Mouse (Mus musculus) hindbrain, embryonic 16.5 days (tissue): Measurements from ENCODE around the gene Rpn1. TPM values are rescaled to one million over a fixed set of nuclear protein-coding genes. Genes with fewer than 3 reads are reported as not detected.

ENCODE experiments used
- ATAC-seq: fragments of 200-750 bp; cut with Nextera tagmentation; 2 replicates; pipeline ENCODE4 v1.8.0; 2017; ENCODE audit warnings: moderate TSS enrichment, moderate library complexity
- H3K27ac ChIP-seq: fragments of 300-500 bp; sonication (generic); 2 replicates; pipeline ENCODE4 v1.5.1; 2014; ENCODE audit warnings: low read depth, mild to moderate bottlenecking, control low read depth, low read length, moderate library complexity
- H3K27me3 ChIP-seq: fragments of 300-500 bp; sonication (generic); replicated peaks from 2 replicates; pipeline ENCODE4 v1.6.1; 2014; ENCODE audit warnings: low read length; ENCODE audit not compliant: control insufficient read depth, insufficient read depth
- H3K36me3 ChIP-seq: fragments of 300-500 bp; sonication (generic); 2 replicates; pipeline ENCODE4 v1.6.1; 2014; ENCODE audit warnings: mild to moderate bottlenecking, low read length, moderate library complexity, mixed read lengths; ENCODE audit not compliant: control insufficient read depth, insufficient read depth
- H3K4me1 ChIP-seq: fragments of 300-500 bp; sonication (generic); 2 replicates; pipeline ENCODE4 v1.6.1; 2014; ENCODE audit warnings: low read depth, low read length; ENCODE audit not compliant: control insufficient read depth, insufficient read depth
- H3K4me2 ChIP-seq: fragments of 300-500 bp; sonication (generic); 2 replicates; pipeline ENCODE4 v1.6.1; 2014; ENCODE audit warnings: mild to moderate bottlenecking, low read length, control low read depth, moderate library complexity
- H3K4me3 ChIP-seq: fragments of 300-500 bp; sonication (generic); 2 replicates; pipeline ENCODE4 v1.5.1; 2014; ENCODE audit warnings: mild to moderate bottlenecking, low read length, control low read depth, moderate library complexity
- H3K9ac ChIP-seq: fragments of 300-500 bp; sonication (generic); 2 replicates; pipeline ENCODE4 v1.6.1; 2014; ENCODE audit warnings: low read depth, mild to moderate bottlenecking, control low read depth, low read length, moderate library complexity
- H3K9me3 ChIP-seq: fragments of 300-500 bp; sonication (generic); 2 replicates; pipeline ENCODE4 v1.6.1; 2014; ENCODE audit warnings: mild to moderate bottlenecking, low read length, moderate library complexity; ENCODE audit not compliant: control insufficient read depth
- WGBS: fragments of 180-500 bp; shearing (Covaris S2); extraction: QIAGEN DNeasy Blood & Tissue Kit; methylation state at CpG from one replicate; pipeline ENCODE4 v1.1.7; 2014; 5-methylcytosine and 5-hydroxymethylcytosine counted together
- polyA plus RNA-seq: library from polyadenylated mRNA; unstranded; fragments of >200 nt; fragmentation: Nextera tagmentation; extraction: Ambion mirVana; gene quantifications from 2 replicates; pipeline ENCODE4 v1.2.1, GENCODE M21; 2015

Gene Rpn1
- polyA plus RNA-seq, 1 experiment from 2014 or later = 325 TPM

DNA sequence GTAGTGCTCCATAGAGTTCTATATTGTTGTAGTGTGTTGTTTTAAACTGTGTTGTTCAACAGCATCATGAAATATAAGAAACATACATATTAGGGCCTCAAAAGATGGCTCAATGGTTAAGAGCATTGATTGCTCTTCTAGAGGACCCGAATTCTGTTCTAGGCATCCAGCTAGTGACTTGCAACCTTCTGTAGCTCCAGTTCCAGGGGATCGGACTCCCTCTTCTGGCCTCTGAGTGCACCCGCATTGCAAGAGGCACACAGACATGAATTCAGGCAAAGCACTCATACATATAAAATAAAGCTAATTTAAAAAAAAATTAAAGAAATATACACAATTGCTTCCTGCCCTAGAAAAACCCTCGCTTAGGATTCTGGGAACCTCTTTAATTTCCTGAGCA, 22.9 kb upstream of the Rpn1 start:
- H3K4me2 ChIP-seq = no peak overlapping the region
- no peak overlapping the region for H3K4me3 ChIP-seq
- H3K27ac ChIP-seq = no peak overlapping the region
- H3K27me3 ChIP-seq = no peaks in the 10 kb centered on the region
- no peaks in the 10 kb centered on the region for H3K36me3 ChIP-seq
- H3K9ac ChIP-seq = no peak overlapping the region
- ATAC-seq = no peak
- WGBS = 81% methylated on average over 4 of the region's 4 CpGs
- no peaks in the 10 kb centered on the region for H3K9me3 ChIP-seq
- H3K4me1 ChIP-seq = no peaks in the 10 kb centered on the region

DNA sequence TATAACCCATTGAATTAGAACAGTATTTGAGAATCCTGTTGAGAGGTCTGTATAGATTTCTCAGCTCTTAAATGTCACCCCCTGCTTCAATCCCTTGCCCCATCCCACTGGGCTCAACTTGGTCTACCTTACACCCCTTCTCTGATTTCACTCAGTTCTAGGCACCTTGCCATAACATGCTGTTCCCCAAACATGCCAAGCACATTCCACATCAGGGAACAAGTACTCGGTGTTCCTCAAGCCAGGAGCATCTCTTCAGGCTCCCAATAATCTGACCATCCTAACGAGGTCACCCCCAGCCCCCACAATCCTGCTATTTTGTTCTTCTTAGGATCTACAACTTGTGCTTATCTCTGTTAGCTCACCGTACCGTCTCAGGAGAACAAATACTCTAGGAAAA, 21.9 kb upstream of the Rpn1 start:
- Histone ChIP-seq H3K4me3 (no peak overlapping the region), H3K27me3 (no peaks in the 10 kb centered on the region), H3K9me3 (no peaks in the 10 kb centered on the region), H3K4me1 (no peaks in the 10 kb centered on the region), H3K27ac (no peak overlapping the region), H3K9ac (no peak overlapping the region), H3K4me2 (no peak overlapping the region), H3K36me3 (no peaks in the 10 kb centered on the region)
- 84% methylated on average over 4 of the region's 4 CpGs for WGBS
- no peak for ATAC-seq

- Histone ChIP-seq H3K27me3 (no peaks in the 10 kb centered on the region; the same call in 1 of the 2 replicates), H3K4me1 (no peaks in the 10 kb centered on the region), H3K4me3 (no peak overlapping the region), H3K36me3 (no peaks in the 10 kb centered on the region), H3K9me3 (no peaks in the 10 kb centered on the region), H3K27ac (no peak overlapping the region), H3K4me2 (no peak overlapping the region), H3K9ac (no peak overlapping the region)
- ATAC-seq = no peak
- WGBS = 94% methylated on average over 3 of the region's 3 CpGs
Measured at GRCm38 (mm10) chr6:88064072-88064642, 20.1 kb upstream of the Rpn1 start.

- Histone ChIP-seq H3K27me3 (no peaks in the 10 kb centered on the region; the same call in 1 of the 2 replicates), H3K4me2 (no peak overlapping the region), H3K4me3 (no peak overlapping the region), H3K27ac (no peak overlapping the region), H3K36me3 (no peaks in the 10 kb centered on the region), H3K4me1 (no peaks in the 10 kb centered on the region), H3K9ac (no peak overlapping the region), H3K9me3 (no peaks in the 10 kb centered on the region)
- no peak for ATAC-seq
- WGBS = 53% methylated on average over 4 of the region's 4 CpGs
Measured at GRCm38 (mm10) chr6:88065116-88065515, 19.2 kb upstream of the Rpn1 start.

DNA sequence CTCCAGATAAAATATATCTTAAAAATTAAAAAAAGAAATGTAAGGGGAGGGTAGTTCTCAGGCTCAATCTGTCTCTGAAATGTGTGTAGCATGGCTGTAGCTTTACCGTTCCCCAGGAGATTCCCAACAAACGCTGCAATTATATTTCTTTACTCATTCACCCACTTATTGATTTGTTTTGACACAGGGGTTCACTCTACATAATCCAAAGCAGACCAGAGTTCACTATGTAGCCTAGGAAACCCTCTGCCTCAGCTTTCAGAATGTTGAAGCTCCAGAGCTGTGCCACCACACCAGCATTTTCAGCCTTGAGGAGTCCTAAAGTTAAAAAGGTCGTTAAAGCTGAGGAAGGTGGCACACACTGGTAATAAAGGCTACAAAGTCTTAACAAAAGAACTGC, 18.3 kb upstream of the Rpn1 start:
- Histone ChIP-seq H3K36me3 (no peaks in the 10 kb centered on the region), H3K27me3 (no peaks in the 10 kb centered on the region; the same call in 1 of the 2 replicates), H3K4me2 (no peak overlapping the region), H3K9me3 (no peaks in the 10 kb centered on the region), H3K4me3 (no peak overlapping the region), H3K9ac (no peak overlapping the region), H3K27ac (no peak overlapping the region), H3K4me1 (no peaks in the 10 kb centered on the region)
- ATAC-seq = no peak
- 65% methylated on average over 3 of the region's 3 CpGs for WGBS

- H3K4me2 ChIP-seq = no peak overlapping the region
- no peaks in the 10 kb centered on the region for H3K4me1 ChIP-seq
- H3K27ac ChIP-seq = no peak overlapping the region
- H3K36me3 ChIP-seq = no peaks in the 10 kb centered on the region
- 66% methylated on average over 3 of the region's 3 CpGs for WGBS
- H3K9me3 ChIP-seq = no peaks in the 10 kb centered on the region
- H3K27me3 ChIP-seq = no peaks in the 10 kb centered on the region; the same call in 1 of the 2 replicates
- no peak for ATAC-seq
- no peak overlapping the region for H3K4me3 ChIP-seq
- no peak overlapping the region for H3K9ac ChIP-seq
Measured at GRCm38 (mm10) chr6:88067722-88068121, 16.6 kb upstream of the Rpn1 start.

DNA sequence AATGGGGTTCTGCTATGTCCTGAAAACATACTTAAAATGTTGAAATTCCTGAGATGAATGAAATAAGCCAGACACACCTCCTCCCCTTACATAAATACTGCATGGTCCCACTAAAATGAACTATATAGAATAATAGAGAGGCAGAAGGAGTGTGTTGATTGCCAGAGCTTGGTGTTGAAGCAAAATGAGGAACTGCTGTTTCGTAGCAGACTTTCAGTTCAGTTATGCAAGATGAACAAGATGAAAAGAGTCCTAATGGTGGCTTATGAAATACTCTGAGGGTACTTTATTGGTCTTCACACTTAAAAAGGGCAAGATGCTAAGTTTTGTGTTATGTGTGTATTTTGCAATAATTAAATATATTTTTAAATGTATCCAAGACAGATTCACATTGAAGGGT, 15.5 kb upstream of the Rpn1 start:
- 89% methylated on average over 1 of the region's 1 CpGs for WGBS
- no peaks in the 10 kb centered on the region for H3K4me1 ChIP-seq
- no peak overlapping the region for H3K9ac ChIP-seq
- no peak overlapping the region for H3K4me2 ChIP-seq
- no peak for ATAC-seq
- no peak overlapping the region for H3K4me3 ChIP-seq
- H3K36me3 ChIP-seq = no peaks in the 10 kb centered on the region
- H3K27me3 ChIP-seq = no peaks in the 10 kb centered on the region; the same call in 1 of the 2 replicates
- H3K9me3 ChIP-seq = no peaks in the 10 kb centered on the region
- no peak overlapping the region for H3K27ac ChIP-seq

GRCm38 (mm10) chr6:88070468-88070867, 13.8 kb upstream of the Rpn1 start:
- Histone ChIP-seq H3K27me3 (no peaks in the 10 kb centered on the region; the same call in 1 of the 2 replicates), H3K27ac (no peak overlapping the region), H3K36me3 (no peaks in the 10 kb centered on the region), H3K4me3 (no peak overlapping the region), H3K9me3 (no peaks in the 10 kb centered on the region), H3K4me1 (0 out of 2 replicates have a peak, but pooled peaks cover under 1% of the 10 kb centered on the region), H3K9ac (no peak overlapping the region), H3K4me2 (no peak overlapping the region)
- no peak for ATAC-seq
- 74% methylated on average over 6 of the region's 6 CpGs for WGBS

DNA sequence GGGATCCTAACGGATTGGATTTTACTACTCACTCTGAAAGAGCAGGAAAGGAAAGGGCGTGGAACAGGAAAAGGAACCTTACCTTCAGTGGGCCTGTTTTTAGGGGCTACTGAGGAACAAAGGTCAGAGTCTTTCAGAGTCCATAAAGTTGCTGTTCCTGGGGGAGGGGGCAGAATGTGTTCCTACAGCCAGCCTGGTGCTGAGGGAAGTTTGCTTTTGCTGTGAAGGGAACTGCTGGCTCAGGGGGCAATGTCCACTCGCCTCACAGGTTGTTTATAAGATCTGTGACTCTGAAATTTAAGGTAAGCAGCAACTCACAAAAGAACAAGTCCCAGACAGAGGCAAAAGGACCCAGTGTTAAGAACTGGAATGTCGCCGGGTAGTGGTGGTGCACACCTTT, 13.1 kb upstream of the Rpn1 start:
- no peak overlapping the region for H3K4me3 ChIP-seq
- WGBS = 79% methylated on average over 5 of the region's 5 CpGs
- no peaks in the 10 kb centered on the region for H3K9me3 ChIP-seq
- ATAC-seq = no peak
- no peak overlapping the region for H3K27ac ChIP-seq
- no peaks in the 10 kb centered on the region for H3K36me3 ChIP-seq
- no peak overlapping the region for H3K9ac ChIP-seq
- H3K4me2 ChIP-seq = no peak overlapping the region
- no peaks in the 10 kb centered on the region; the same call in 1 of the 2 replicates for H3K27me3 ChIP-seq
- 0 out of 2 replicates have a peak, but pooled peaks cover 4% of the 10 kb centered on the region for H3K4me1 ChIP-seq
